7 mouse cellular contexts compared by ENCODE assay signal in the genomic region with DNA sequence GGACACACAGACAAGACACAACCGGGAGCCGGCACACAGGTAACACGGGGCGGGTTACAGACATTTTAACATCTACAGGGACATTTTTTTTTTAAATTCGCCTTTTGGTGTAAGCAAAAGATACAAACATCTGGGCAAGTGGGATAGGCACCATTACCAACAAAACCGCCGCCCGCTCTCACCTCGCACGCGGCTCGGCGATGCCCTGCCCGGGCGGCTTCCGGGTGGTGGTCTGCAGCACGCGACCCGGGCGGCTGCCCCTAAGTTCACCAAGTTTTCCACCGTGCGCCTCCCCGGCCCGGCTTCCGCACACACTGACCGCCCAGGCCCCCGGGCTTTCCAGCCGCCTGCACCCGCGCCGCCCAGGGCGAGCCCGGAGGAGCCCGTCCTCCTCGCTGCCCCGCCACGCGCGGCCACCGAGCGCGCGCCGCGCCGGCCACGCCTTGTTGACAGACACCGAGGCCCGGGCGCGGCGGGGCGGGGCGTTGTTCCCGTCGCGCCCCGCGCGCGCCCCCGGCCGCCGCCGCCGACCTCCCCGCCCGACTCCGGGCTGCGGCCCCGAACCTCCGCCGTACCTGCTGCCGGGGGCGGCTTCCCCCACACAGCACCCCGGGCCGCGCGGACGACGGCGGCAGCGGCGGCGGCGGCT. TPM values are rescaled to one million over a fixed set of nuclear protein-coding genes. Genes with fewer than 3 reads are reported as not detected.
DNase-seq lines count a peak whose midpoint lies in the region; ATAC-seq and TF ChIP-seq lines count a peak whose summit lies in the region.

No protein-coding gene starts in this region.

- DNase-seq in adrenal gland, adult 18-20 months (ENCODE audit: low spot score in 2 of 2): peak; percentile 90 to 91
- DNase-seq in gastrocnemius, postnatal 10 days: peak; percentile 91
- peak; percentile 88 for DNase-seq in left cerebral cortex, postnatal 4 days
- peak; percentile 97 for DNase-seq in midbrain, embryonic 11.5 days (ENCODE audit: low spot score, missing footprints)
- peak; percentile 79 for DNase-seq in right cerebral cortex, postnatal 4 days

- no peaks in the 10 kb centered on the region for H3K27me3 ChIP-seq in midbrain, embryonic 11.5 days (ENCODE audit: control insufficient read depth, insufficient read depth, low read length)

- peak; percentile 38 for ATAC-seq in inflammation-experienced regulatory T-cells, adult 6 months
- peak; percentile 88 for ATAC-seq in midbrain, embryonic 11.5 days (ENCODE audit: low FRiP score)

- H3K27ac ChIP-seq in cortical plate, adult 2 months (ENCODE audit: insufficient read depth, low read length): peak overlapping the region; percentile 100
- peak overlapping the region; percentile 98 for H3K27ac ChIP-seq in midbrain, embryonic 11.5 days (ENCODE audit: low read depth, low read length)

- peak overlapping the region; percentile 99 for H3K9ac ChIP-seq in midbrain, embryonic 11.5 days (ENCODE audit: low read length)

- WGBS in midbrain, embryonic 11.5 days: 1% methylated on average over 68 of the region's 86 CpGs

- no peaks in the 10 kb centered on the region for H3K9me3 ChIP-seq in midbrain, embryonic 11.5 days (ENCODE audit: control insufficient read depth, low read length)

- peak overlapping the region; percentile 63 for H3K4me2 ChIP-seq in midbrain, embryonic 11.5 days

- H3K4me1 ChIP-seq in cortical plate, adult 2 months (ENCODE audit: control insufficient read depth, insufficient read depth, low read length): peaks cover 10% of the 10 kb centered on the region; the same call in 1 of the 2 replicates
- H3K4me1 ChIP-seq in midbrain, embryonic 11.5 days (ENCODE audit: control insufficient read depth, insufficient read depth, low read length): peaks cover 8% of the 10 kb centered on the region; the same call in 1 of the 2 replicates

- intact Hi-C loops in left cerebral cortex, postnatal 4 days (cut with DNase I): no loop called here

- no peaks in the 10 kb centered on the region for H3K36me3 ChIP-seq in midbrain, embryonic 11.5 days (ENCODE audit: control insufficient read depth, insufficient read depth, low read length)

- TF ChIP-seq CTCF in cortical plate, adult 2 months (IDR thresholded peaks at IDR 0.05; ENCODE audit: extremely low read depth, insufficient read depth, low read length): no peak

- H3K4me3 ChIP-seq in cortical plate, adult 2 months (ENCODE audit: insufficient read depth, low read length): peak overlapping the region; percentile 86
- peak overlapping the region; percentile 93 for H3K4me3 ChIP-seq in midbrain, embryonic 11.5 days (ENCODE audit: low read depth, low read length)

- no peak for TF ChIP-seq POLR2A in cortical plate, adult 2 months (IDR thresholded peaks at IDR 0.05; ENCODE audit: extremely low read depth, insufficient read depth, low read length)

RNA-seq across cellular contexts. Expression of gene Fbxl3, which starts 0.7 kb away (rescaled TPM):
- total RNA-seq in adrenal gland, adult 18-20 months (2021): 10 to 100 TPM; 61.3 to 71.8 TPM
- 116 TPM in 2 replicates for polyA plus RNA-seq in cortical plate, adult 2 months (2012; rRNA removed)
- total RNA-seq in gastrocnemius, postnatal 10 days (2021): 10 to 100 TPM; 45.9 to 46.0 TPM
- 10 to 100 TPM; 21.5 to 37.7 (median 28.2) TPM for polyA plus RNA-seq in inflammation-experienced regulatory T-cells, adult 6 months (2017; shearing (Covaris generic))
- total RNA-seq in left cerebral cortex, postnatal 4 days (2021): 10 to 100 TPM; 67.2 to 71.3 TPM
- polyA plus RNA-seq in midbrain, embryonic 11.5 days (2014; fragmentation: Nextera tagmentation; extraction: Ambion mirVana): 26.5 and 27.3 TPM in 2 replicates

RNA-seq across cellular contexts. Expression of gene Cln5, which starts 28.7 kb away (rescaled TPM):
- total RNA-seq in adrenal gland, adult 18-20 months (2021): 10 to 100 TPM; 27.1 to 29.1 TPM
- 12.2 and 13.2 TPM in 2 replicates for polyA plus RNA-seq in cortical plate, adult 2 months (2012; rRNA removed)
- total RNA-seq in gastrocnemius, postnatal 10 days (2021): 10 to 100 TPM in 1 of 2 experiments, 1 to 10 TPM in 1; 8.3 to 11.2 TPM
- polyA plus RNA-seq in inflammation-experienced regulatory T-cells, adult 6 months (2017; shearing (Covaris generic)): 10 to 100 TPM; 17.2 to 20.0 (median 17.9) TPM
- 1 to 10 TPM; 5.0 to 5.7 TPM for total RNA-seq in left cerebral cortex, postnatal 4 days (2021)
- 27.1 and 30.4 TPM in 2 replicates for polyA plus RNA-seq in midbrain, embryonic 11.5 days (2014; fragmentation: Nextera tagmentation; extraction: Ambion mirVana)

RNA-seq across cellular contexts. Expression of gene Acod1, which starts 51.9 kb away (rescaled TPM):
- total RNA-seq in adrenal gland, adult 18-20 months (2021): not detected
- polyA plus RNA-seq in cortical plate, adult 2 months (2012; rRNA removed): 0.04 and 0.06 TPM in 2 replicates
- total RNA-seq in gastrocnemius, postnatal 10 days (2021): not detected
- under 1 TPM in 1 of 3 experiments, not detected in 2; 0.49 TPM for polyA plus RNA-seq in inflammation-experienced regulatory T-cells, adult 6 months (2017; shearing (Covaris generic))
- total RNA-seq in left cerebral cortex, postnatal 4 days (2021): not detected
- not detected in 2 replicates for polyA plus RNA-seq in midbrain, embryonic 11.5 days (2014; fragmentation: Nextera tagmentation; extraction: Ambion mirVana)

Comparison
In these comparisons a context has a peak if more than half of its experiments do, and no peak if none do; other contexts are left out.
1. Peak in every context shown above with its lines: DNase-seq, ATAC-seq, H3K4me3 ChIP-seq and H3K27ac ChIP-seq.